Mouse (Mus musculus) mouse embryonic stem cell (cell line): Measurements from ENCODE around the gene Trmo.

Source experiments
- in situ Hi-C, 2 experiments: fragments of 300-500 bp; cut with MboI; formaldehyde crosslinking; loops; 1 replicate in 1 of 2; 3 replicates in 1 of 2; pipeline ENCODE4 v1.14.3; 2019 to 2020; ENCODE audit warnings: low sequenced_read_pairs in 2 of 2, low pct_unique_long_range_greater_than_20kb in 1 of 2, mixed read lengths in 1 of 2; ENCODE audit not compliant: unreplicated experiment in 1 of 2

The Trmo gene

GRCm38 (mm10) chr4:46389013-46389611 is at the start of gene Trmo:
TSS of gene Trmo (minus strand) at chr4:46389437.
- in situ Hi-C loops = no loop called here

- in situ Hi-C loops = no loop called here
Measured at GRCm38 (mm10) chr4:46432339-46433036, 43.3 kb upstream of the Trmo start.

GRCm38 (mm10) chr4:46428903-46429499 is 39.8 kb upstream of the Trmo start:
- in situ Hi-C loops = no loop called here

- in situ Hi-C loops = no loop called here
Measured at GRCm38 (mm10) chr4:46422625-46423024, 33.4 kb upstream of the Trmo start.

GRCm38 (mm10) chr4:46418851-46419250 is 29.6 kb upstream of the Trmo start:
- in situ Hi-C loops = no loop called here

GRCm38 (mm10) chr4:46417491-46417890 is 28.3 kb upstream of the Trmo start:
- in situ Hi-C loops = no loop called here

GRCm38 (mm10) chr4:46413406-46413805 is 24.2 kb upstream of the Trmo start, which contains the start of gene Hemgn:
TSS of gene Hemgn (minus strand) at chr4:46413506.
- in situ Hi-C loops = no loop called here

- in situ Hi-C loops = no loop called here
Measured at GRCm38 (mm10) chr4:46412113-46412512, 22.9 kb upstream of the Trmo start.

- in situ Hi-C loops = no loop called here
Measured at GRCm38 (mm10) chr4:46411489-46411888, 22.3 kb upstream of the Trmo start.

- in situ Hi-C loops = no loop called here
Measured at GRCm38 (mm10) chr4:46410677-46411076, 21.4 kb upstream of the Trmo start.

- in situ Hi-C loops = no loop called here
Measured at GRCm38 (mm10) chr4:46406966-46407703, 17.9 kb upstream of the Trmo start.

GRCm38 (mm10) chr4:46404042-46404795 is 15.0 kb upstream of the Trmo start:
- in situ Hi-C loops = no loop called here

GRCm38 (mm10) chr4:46398839-46399238 is 9.6 kb upstream of the Trmo start:
- in situ Hi-C loops = no loop called here

GRCm38 (mm10) chr4:46395736-46396135 is 6.5 kb upstream of the Trmo start:
- in situ Hi-C loops = no loop called here

GRCm38 (mm10) chr4:46394388-46394787 is 5.2 kb upstream of the Trmo start:
- in situ Hi-C loops = no loop called here

- in situ Hi-C loops = no loop called here
Measured at GRCm38 (mm10) chr4:46390390-46390970, 1.2 kb upstream of the Trmo start.

- in situ Hi-C loops = no loop called here
Measured at GRCm38 (mm10) chr4:46389612-46390341, 540 bp upstream of the Trmo start.

- in situ Hi-C loops = no loop called here
Measured at GRCm38 (mm10) chr4:46388556-46388955, 681 bp downstream of the Trmo start.
